Mouse (Mus musculus): ENCODE measurements around the gene Fsd1l. TPM values are rescaled to one million over a fixed set of nuclear protein-coding genes. Genes with fewer than 3 reads are reported as not detected.

The Fsd1l gene
- polyA plus RNA-seq, 1 experiment from 2014 or later, result 1.2 TPM

GRCm38 (mm10) chr4:53596063-53596895 lies 35.0 kb upstream of the Fsd1l start:
- Histone ChIP-seq H3K9ac (no peak overlapping the region), H3K4me2 (peak overlapping the region; percentile 28), H3K27me3 (no peaks in the 10 kb centered on the region), H3K36me3 (replicated peaks) (no peaks in the 10 kb centered on the region), H3K9me3 (replicated peaks) (no peaks in the 10 kb centered on the region), H3K4me3 (replicated peaks) (0 out of 2 replicates have a peak overlapping the region, but pooled peaks have one; percentile 12), H3K27ac (replicated peaks) (peak overlapping the region; percentile 79), H3K4me1 (replicated peaks) (no peaks in the 10 kb centered on the region; the same call in 1 of the 2 replicates)
- WGBS (ENCODE audit: insufficient replicate concordance), result 63% methylated on average over 15 of the region's 15 CpGs
- peak; percentile 16; the same call in 1 of the 2 replicates for ATAC-seq (ENCODE audit: insufficient read depth)

GRCm38 (mm10) chr4:53600462-53600861 lies 30.8 kb upstream of the Fsd1l start:
- no peaks in the 10 kb centered on the region for H3K4me1 ChIP-seq (replicated peaks)
- no peaks in the 10 kb centered on the region for H3K27me3 ChIP-seq
- no peak overlapping the region for H3K27ac ChIP-seq (replicated peaks)
- no peak overlapping the region for H3K4me3 ChIP-seq (replicated peaks)
- no peak overlapping the region for H3K4me2 ChIP-seq
- WGBS (ENCODE audit: insufficient replicate concordance), result 41% methylated on average over 6 of the region's 6 CpGs
- no peaks in the 10 kb centered on the region for H3K36me3 ChIP-seq (replicated peaks)
- no peaks in the 10 kb centered on the region for H3K9me3 ChIP-seq (replicated peaks)
- H3K9ac ChIP-seq, result no peak overlapping the region
- no peak for ATAC-seq (ENCODE audit: insufficient read depth)

GRCm38 (mm10) chr4:53614576-53615225 lies 16.6 kb upstream of the Fsd1l start:
- Histone ChIP-seq H3K27me3 (no peaks in the 10 kb centered on the region), H3K27ac (replicated peaks) (no peak overlapping the region), H3K4me2 (no peak overlapping the region), H3K9me3 (replicated peaks) (no peaks in the 10 kb centered on the region), H3K4me1 (replicated peaks) (no peaks in the 10 kb centered on the region), H3K4me3 (replicated peaks) (no peak overlapping the region), H3K36me3 (replicated peaks) (no peaks in the 10 kb centered on the region), H3K9ac (no peak overlapping the region)
- WGBS (ENCODE audit: insufficient replicate concordance), result 47% methylated on average over 5 of the region's 5 CpGs
- ATAC-seq (ENCODE audit: insufficient read depth), result no peak

GRCm38 (mm10) chr4:53617968-53618367 lies 13.3 kb upstream of the Fsd1l start:
- 43% methylated on average over 3 of the region's 3 CpGs for WGBS (ENCODE audit: insufficient replicate concordance)
- Histone ChIP-seq H3K36me3 (replicated peaks) (no peaks in the 10 kb centered on the region), H3K27me3 (no peaks in the 10 kb centered on the region), H3K9me3 (replicated peaks) (no peaks in the 10 kb centered on the region), H3K27ac (replicated peaks) (no peak overlapping the region), H3K9ac (no peak overlapping the region), H3K4me3 (replicated peaks) (no peak overlapping the region), H3K4me2 (no peak overlapping the region), H3K4me1 (replicated peaks) (no peaks in the 10 kb centered on the region)
- no peak for ATAC-seq (ENCODE audit: insufficient read depth)

- Histone ChIP-seq H3K9ac (no peak overlapping the region), H3K4me3 (replicated peaks) (no peak overlapping the region), H3K4me1 (replicated peaks) (no peaks in the 10 kb centered on the region), H3K4me2 (no peak overlapping the region), H3K36me3 (replicated peaks) (no peaks in the 10 kb centered on the region), H3K9me3 (replicated peaks) (no peaks in the 10 kb centered on the region), H3K27ac (replicated peaks) (no peak overlapping the region), H3K27me3 (no peaks in the 10 kb centered on the region)
- ATAC-seq (ENCODE audit: insufficient read depth), result no peak
- 69% methylated on average over 6 of the region's 6 CpGs for WGBS (ENCODE audit: insufficient replicate concordance)
These were observed 11.2 kb upstream of the Fsd1l start for GRCm38 (mm10) chr4:53620104-53620503.

- no peaks in the 10 kb centered on the region for H3K27me3 ChIP-seq
- no peak overlapping the region for H3K27ac ChIP-seq (replicated peaks)
- no peak for ATAC-seq (ENCODE audit: insufficient read depth)
- H3K4me3 ChIP-seq (replicated peaks), result no peak overlapping the region
- H3K4me2 ChIP-seq, result no peak overlapping the region
- H3K9me3 ChIP-seq (replicated peaks), result no peaks in the 10 kb centered on the region
- H3K36me3 ChIP-seq (replicated peaks), result no peaks in the 10 kb centered on the region
- H3K4me1 ChIP-seq (replicated peaks), result no peaks in the 10 kb centered on the region
- H3K9ac ChIP-seq, result no peak overlapping the region
- WGBS (ENCODE audit: insufficient replicate concordance), result 42% methylated on average over 6 of the region's 6 CpGs
These were observed 10.2 kb upstream of the Fsd1l start for GRCm38 (mm10) chr4:53621084-53621483.

- H3K4me1 ChIP-seq (replicated peaks), result no peaks in the 10 kb centered on the region
- H3K27ac ChIP-seq (replicated peaks), result no peak overlapping the region
- ATAC-seq (ENCODE audit: insufficient read depth), result no peak
- H3K9me3 ChIP-seq (replicated peaks), result no peaks in the 10 kb centered on the region
- H3K4me2 ChIP-seq, result no peak overlapping the region
- 30% methylated on average over 5 of the region's 5 CpGs for WGBS (ENCODE audit: insufficient replicate concordance)
- H3K27me3 ChIP-seq, result no peaks in the 10 kb centered on the region
- no peaks in the 10 kb centered on the region for H3K36me3 ChIP-seq (replicated peaks)
- H3K4me3 ChIP-seq (replicated peaks), result no peak overlapping the region
- H3K9ac ChIP-seq, result no peak overlapping the region
These were observed 9.8 kb upstream of the Fsd1l start for GRCm38 (mm10) chr4:53621490-53621889.

DNA sequence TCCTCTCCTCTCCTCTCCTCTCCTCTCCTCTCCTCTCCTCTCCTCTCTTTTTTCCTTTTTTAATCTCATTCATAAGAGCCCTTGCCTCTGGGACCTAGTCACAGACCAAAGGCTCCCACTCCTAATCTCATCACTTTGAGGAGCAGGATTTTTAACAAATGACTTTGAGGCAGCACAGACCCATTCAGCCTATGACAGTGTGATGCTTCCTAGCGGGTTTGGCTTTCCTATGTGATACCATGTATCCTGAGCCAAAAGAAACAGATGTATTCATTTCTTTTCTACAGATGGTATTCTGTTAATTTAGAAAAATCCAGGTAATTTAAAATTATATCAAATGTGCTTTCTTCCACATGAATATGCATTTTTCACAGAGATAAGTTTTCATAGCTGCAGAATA lies 7.6 kb upstream of the Fsd1l start:
- ATAC-seq (ENCODE audit: insufficient read depth), result no peak
- no peaks in the 10 kb centered on the region for H3K36me3 ChIP-seq (replicated peaks)
- H3K4me1 ChIP-seq (replicated peaks), result no peaks in the 10 kb centered on the region
- H3K9me3 ChIP-seq (replicated peaks), result no peaks in the 10 kb centered on the region
- no peaks in the 10 kb centered on the region for H3K27me3 ChIP-seq
- H3K4me3 ChIP-seq (replicated peaks), result no peak overlapping the region
- H3K4me2 ChIP-seq, result no peak overlapping the region
- no peak overlapping the region for H3K9ac ChIP-seq
- WGBS (ENCODE audit: insufficient replicate concordance), result 76% methylated on average over 1 of the region's 1 CpGs
- no peak overlapping the region for H3K27ac ChIP-seq (replicated peaks)

DNA sequence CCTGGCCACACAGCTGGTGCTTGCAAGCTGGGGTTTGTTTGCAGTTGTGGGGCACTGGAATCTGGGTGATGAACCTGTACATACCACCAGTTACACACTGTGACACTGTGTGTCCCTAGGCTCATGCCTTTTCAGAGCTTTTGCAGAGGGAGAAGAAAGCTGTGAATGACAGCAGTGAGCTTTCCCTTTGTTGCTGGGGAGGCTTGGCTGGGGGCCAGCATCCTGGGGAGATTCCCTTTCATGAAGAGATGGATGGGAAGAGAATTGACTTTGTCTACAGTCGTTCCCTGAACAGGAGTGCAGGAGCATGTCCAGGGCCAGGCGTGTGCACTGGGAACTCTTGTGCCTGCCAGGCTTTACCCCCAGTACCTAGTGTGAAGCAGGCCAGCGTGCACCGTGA lies 6.5 kb upstream of the Fsd1l start:
- Histone ChIP-seq H3K9ac (no peak overlapping the region), H3K27ac (replicated peaks) (no peak overlapping the region), H3K4me2 (no peak overlapping the region), H3K4me1 (replicated peaks) (no peaks in the 10 kb centered on the region), H3K4me3 (replicated peaks) (no peak overlapping the region), H3K27me3 (0 out of 2 replicates have a peak, but pooled peaks cover 6% of the 10 kb centered on the region), H3K36me3 (replicated peaks) (no peaks in the 10 kb centered on the region), H3K9me3 (replicated peaks) (no peaks in the 10 kb centered on the region)
- ATAC-seq (ENCODE audit: insufficient read depth), result no peak
- WGBS (ENCODE audit: insufficient replicate concordance), result 46% methylated on average over 4 of the region's 4 CpGs

DNA sequence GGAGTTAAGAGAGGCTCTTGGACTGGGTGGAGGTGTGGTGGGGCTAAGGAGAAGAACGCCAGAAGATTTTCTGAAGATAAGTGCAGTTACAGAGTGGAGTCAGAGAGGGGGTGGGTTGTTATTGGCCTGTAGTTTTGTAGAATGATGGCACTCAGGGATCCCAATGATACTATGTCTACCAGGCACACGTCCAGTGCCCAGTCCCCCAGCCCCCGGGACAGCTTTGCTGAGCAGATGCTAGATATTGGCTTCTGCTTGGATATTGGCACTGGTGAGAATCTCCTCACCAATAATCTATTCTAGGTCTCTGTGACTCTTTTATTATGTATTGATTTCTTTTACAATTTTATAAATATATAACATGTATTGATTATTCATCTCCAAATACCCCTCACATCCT lies 6.0 kb upstream of the Fsd1l start:
- no peaks in the 10 kb centered on the region for H3K36me3 ChIP-seq (replicated peaks)
- no peak overlapping the region for H3K4me3 ChIP-seq (replicated peaks)
- no peak overlapping the region for H3K4me2 ChIP-seq
- no peaks in the 10 kb centered on the region for H3K9me3 ChIP-seq (replicated peaks)
- 63% methylated on average over 3 of the region's 3 CpGs for WGBS (ENCODE audit: insufficient replicate concordance)
- H3K9ac ChIP-seq, result no peak overlapping the region
- no peak for ATAC-seq (ENCODE audit: insufficient read depth)
- peaks cover 8% of the 10 kb centered on the region for H3K27me3 ChIP-seq
- no peak overlapping the region for H3K27ac ChIP-seq (replicated peaks)
- no peaks in the 10 kb centered on the region for H3K4me1 ChIP-seq (replicated peaks)

DNA sequence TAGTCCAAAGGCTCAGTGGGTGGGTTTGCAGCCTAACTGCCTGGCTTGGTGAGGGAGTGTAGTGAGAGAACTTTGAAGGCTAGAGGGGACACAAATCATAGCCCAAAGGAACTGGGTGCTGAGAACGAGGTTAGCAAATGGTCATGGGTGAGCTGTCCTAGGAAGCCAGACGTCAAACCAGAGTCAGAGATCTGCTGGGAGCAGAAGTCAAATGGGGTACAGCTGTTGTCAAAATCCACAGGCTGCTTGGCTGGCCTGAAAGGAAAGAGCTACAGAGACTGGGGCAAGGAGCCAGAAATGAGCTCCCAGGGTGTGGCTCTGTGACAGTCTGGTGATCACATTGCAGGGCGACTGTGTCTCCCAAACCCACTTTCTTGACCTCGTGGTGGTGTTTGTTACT lies 2.3 kb upstream of the Fsd1l start:
- Histone ChIP-seq H3K4me3 (replicated peaks) (no peak overlapping the region), H3K4me2 (no peak overlapping the region), H3K36me3 (replicated peaks) (no peaks in the 10 kb centered on the region), H3K9ac (no peak overlapping the region), H3K4me1 (replicated peaks) (peaks cover 8% of the 10 kb centered on the region; the same call in 1 of the 2 replicates), H3K9me3 (replicated peaks) (no peaks in the 10 kb centered on the region), H3K27me3 (peaks cover 26% of the 10 kb centered on the region), H3K27ac (replicated peaks) (no peak overlapping the region)
- ATAC-seq (ENCODE audit: insufficient read depth), result no peak
- WGBS (ENCODE audit: insufficient replicate concordance), result 32% methylated on average over 4 of the region's 4 CpGs

Measured in liver, embryonic 15.5 days (tissue).